Mouse (Mus musculus) neural tube, embryonic 14.5 days (tissue): Measurements from ENCODE around the gene Mdn1. TPM values are rescaled to one million over a fixed set of nuclear protein-coding genes. Genes with fewer than 3 reads are reported as not detected.

Experiments
- ATAC-seq: fragments of 200-750 bp; cut with Nextera tagmentation; 2 replicates; pipeline ENCODE4 v1.8.0; 2017; ENCODE audit warnings: low read depth, mild to moderate bottlenecking, moderate TSS enrichment, moderate library complexity
- H3K27ac ChIP-seq: fragments of 300-500 bp; sonication (generic); 2 replicates; pipeline ENCODE4 v1.5.1; 2014; ENCODE audit warnings: low read depth, mild to moderate bottlenecking, control low read depth, low read length, moderate library complexity, mixed read lengths
- H3K27me3 ChIP-seq: fragments of 300-500 bp; sonication (generic); 2 replicates; pipeline ENCODE4 v1.6.1; 2014; ENCODE audit warnings: low read length; ENCODE audit not compliant: control insufficient read depth, insufficient read depth
- H3K36me3 ChIP-seq: fragments of 300-500 bp; sonication (generic); 2 replicates; pipeline ENCODE4 v1.6.1; 2014; ENCODE audit warnings: low read length, mixed read lengths; ENCODE audit not compliant: control insufficient read depth, insufficient read depth
- H3K4me1 ChIP-seq: fragments of 300-500 bp; sonication (generic); 2 replicates; pipeline ENCODE4 v1.6.1; 2014; ENCODE audit warnings: low read length; ENCODE audit not compliant: control insufficient read depth, insufficient read depth
- H3K4me2 ChIP-seq: fragments of 300-500 bp; sonication (generic); 2 replicates; pipeline ENCODE4 v1.6.1; 2014; ENCODE audit warnings: mild to moderate bottlenecking, low read depth, low read length, control low read depth
- H3K4me3 ChIP-seq: fragments of 300-500 bp; sonication (generic); 2 replicates; pipeline ENCODE4 v1.5.1; 2014; ENCODE audit warnings: low read depth, low read length, control low read depth, mixed read lengths
- H3K9ac ChIP-seq: fragments of 300-500 bp; sonication (generic); replicated peaks from 2 replicates; pipeline ENCODE4 v1.6.1; 2014; ENCODE audit warnings: low read depth, mild to moderate bottlenecking, control low read depth, low read length, mixed read lengths
- H3K9me3 ChIP-seq: fragments of 300-500 bp; sonication (generic); 2 replicates; pipeline ENCODE4 v1.6.1; 2016; ENCODE audit warnings: low read length; ENCODE audit not compliant: control insufficient read depth
- WGBS: fragments of 180-500 bp; shearing (Covaris S2); extraction: QIAGEN DNeasy Blood & Tissue Kit; methylation state at CpG from one replicate; pipeline ENCODE4 v1.1.7; 2014; 5-methylcytosine and 5-hydroxymethylcytosine counted together
- polyA plus RNA-seq: library from polyadenylated mRNA; unstranded; fragments of >200 nt; fragmentation: Nextera tagmentation; extraction: Ambion mirVana; gene quantifications from 2 replicates; pipeline ENCODE4 v1.2.1, GENCODE M21; 2014

The Mdn1 gene
- polyA plus RNA-seq, 1 experiment from 2014 or later = 33.5 TPM

- Histone ChIP-seq H3K9ac (no peak overlapping the region), H3K4me2 (no peak overlapping the region), H3K9me3 (no peaks in the 10 kb centered on the region), H3K4me3 (no peak overlapping the region), H3K27ac (no peak overlapping the region), H3K27me3 (no peaks in the 10 kb centered on the region), H3K4me1 (no peaks in the 10 kb centered on the region), H3K36me3 (no peaks in the 10 kb centered on the region)
- no peak for ATAC-seq
- WGBS = 73% methylated on average over 5 of the region's 5 CpGs
These were observed 160.6 kb downstream of the Mdn1 start for GRCm38 (mm10) chr4:32817478-32817877.

GRCm38 (mm10) chr4:32820676-32821075 is 163.8 kb downstream of the Mdn1 start:
- Histone ChIP-seq H3K27ac (no peak overlapping the region), H3K4me3 (no peak overlapping the region), H3K4me1 (no peaks in the 10 kb centered on the region), H3K4me2 (no peak overlapping the region), H3K9me3 (no peaks in the 10 kb centered on the region), H3K9ac (no peak overlapping the region), H3K36me3 (no peaks in the 10 kb centered on the region), H3K27me3 (no peaks in the 10 kb centered on the region)
- 93% methylated on average over 3 of the region's 3 CpGs for WGBS
- ATAC-seq = no peak

- Histone ChIP-seq H3K27ac (no peak overlapping the region), H3K4me1 (no peaks in the 10 kb centered on the region), H3K9me3 (no peaks in the 10 kb centered on the region), H3K4me2 (no peak overlapping the region), H3K9ac (no peak overlapping the region), H3K4me3 (no peak overlapping the region), H3K36me3 (no peaks in the 10 kb centered on the region), H3K27me3 (no peaks in the 10 kb centered on the region)
- no peak for ATAC-seq
- 58% methylated on average over 8 of the region's 8 CpGs for WGBS
These were observed 167.3 kb downstream of the Mdn1 start for GRCm38 (mm10) chr4:32824254-32824653.

Other genes with a start within 250 kb of the Mdn1 start
- gene Gja10, start 54.4 kb upstream of the Mdn1 start, polyA plus RNA-seq = not detected in 2 replicates
- 37.2 and 39.2 TPM in 2 replicates for gene Casp8ap2, start 41.7 kb upstream of the Mdn1 start, polyA plus RNA-seq
- 131 and 132 TPM in 2 replicates for gene Lyrm2, start 143.1 kb downstream of the Mdn1 start, polyA plus RNA-seq